Mouse (Mus musculus) embryonic facial prominence, embryonic 12.5 days (tissue): ENCODE results near the gene Ctsq. TPM values are rescaled to one million over a fixed set of nuclear protein-coding genes. Genes with fewer than 3 reads are reported as not detected.
"Not testable (repeated sequence)": the region's sequence is repeated elsewhere in the genome, so short reads cannot be mapped to it uniquely, and the experiment has no call there.

Source experiments
- ATAC-seq: fragments of 200-750 bp; cut with Nextera tagmentation; 2 replicates; pipeline ENCODE4 v1.8.0; 2017; ENCODE audit not compliant: insufficient number of reproducible peaks, insufficient read depth, low FRiP score, low TSS enrichment
- H3K27ac ChIP-seq: fragments of 300-500 bp; sonication (generic); 2 replicates; pipeline ENCODE4 v1.5.1; 2016; ENCODE audit warnings: mild to moderate bottlenecking
- H3K27me3 ChIP-seq: fragments of 300-500 bp; sonication (generic); 2 replicates; pipeline ENCODE4 v1.6.1; 2016; ENCODE audit warnings: mild to moderate bottlenecking, moderate library complexity
- H3K36me3 ChIP-seq: fragments of 300-500 bp; sonication (generic); 2 replicates; pipeline ENCODE4 v1.6.1; 2016; ENCODE audit warnings: mild to moderate bottlenecking
- H3K4me1 ChIP-seq: fragments of 300-500 bp; sonication (generic); 2 replicates; pipeline ENCODE4 v1.6.1; 2016
- H3K4me2 ChIP-seq: fragments of 300-500 bp; sonication (generic); replicated peaks from 2 replicates; pipeline ENCODE4 v1.6.1; 2016; ENCODE audit warnings: mild to moderate bottlenecking, moderate library complexity
- H3K4me3 ChIP-seq: fragments of 300-500 bp; sonication (generic); 2 replicates; pipeline ENCODE4 v1.5.1; 2016; ENCODE audit warnings: mild to moderate bottlenecking
- H3K9ac ChIP-seq: fragments of 300-500 bp; sonication (generic); 2 replicates; pipeline ENCODE4 v1.6.1; 2016; ENCODE audit warnings: mild to moderate bottlenecking, moderate library complexity
- H3K9me3 ChIP-seq: fragments of 300-500 bp; sonication (generic); 2 replicates; pipeline ENCODE4 v1.6.1; 2016; ENCODE audit warnings: mild to moderate bottlenecking, moderate library complexity
- WGBS: fragments of 180-500 bp; shearing (Covaris S2); methylation state at CpG from one replicate; pipeline ENCODE4 v1.1.7; 2016; 5-methylcytosine and 5-hydroxymethylcytosine counted together
- polyA plus RNA-seq: library from polyadenylated mRNA; unstranded; fragments of >200 nt; fragmentation: Nextera tagmentation; extraction: Ambion mirVana; gene quantifications from 2 replicates; pipeline ENCODE4 v1.2.1, GENCODE M21; 2016

Ctsq gene
- polyA plus RNA-seq, result not detected in 2 replicates

- Histone ChIP-seq H3K4me1 (no peaks in the 10 kb centered on the region), H3K27me3 (no peaks in the 10 kb centered on the region), H3K4me3 (no peak within 1 kb of the TSS), H3K27ac (no peak within 1 kb of the TSS), H3K36me3 (no peaks in the 10 kb centered on the region), H3K9ac (no peak within 1 kb of the TSS), H3K4me2 (no peak within 1 kb of the TSS), H3K9me3 (peaks cover 7% of the 10 kb centered on the region; the same call in 1 of the 2 replicates)
- 62% methylated on average over 3 of the region's 3 CpGs for WGBS
- ATAC-seq, result no peak
Observed at GRCm38 (mm10) chr13:61040531-61040930, at the start of gene Ctsq. Ctsq (minus strand) TSS chr13:61040631.

- Histone ChIP-seq H3K4me3 (no peak overlapping the region), H3K4me1 (no peaks in the 10 kb centered on the region), H3K36me3 (no peaks in the 10 kb centered on the region), H3K9me3 (peaks cover 4% of the 10 kb centered on the region), H3K27ac (no peak overlapping the region), H3K9ac (no peak overlapping the region), H3K4me2 (no peak overlapping the region), H3K27me3 (no peaks in the 10 kb centered on the region)
- ATAC-seq, result no peak
- 79% methylated on average over 3 of the region's 3 CpGs for WGBS
Observed at GRCm38 (mm10) chr13:61022785-61023184, 17.6 kb downstream of the Ctsq start.

GRCm38 (mm10) chr13:61021844-61022243 is 18.6 kb downstream of the Ctsq start:
- H3K27ac ChIP-seq, result no peak overlapping the region
- no peaks in the 10 kb centered on the region for H3K36me3 ChIP-seq
- H3K9ac ChIP-seq, result no peak overlapping the region
- 88% methylated on average over 6 of the region's 6 CpGs for WGBS
- no peak overlapping the region for H3K4me2 ChIP-seq
- no peaks in the 10 kb centered on the region for H3K4me1 ChIP-seq
- peaks cover 4% of the 10 kb centered on the region for H3K9me3 ChIP-seq
- no peak overlapping the region for H3K4me3 ChIP-seq
- no peaks in the 10 kb centered on the region for H3K27me3 ChIP-seq
- ATAC-seq, result no peak

- no peaks in the 10 kb centered on the region for H3K27me3 ChIP-seq
- peaks cover 15% of the 10 kb centered on the region; the same call in 1 of the 2 replicates for H3K9me3 ChIP-seq
- H3K36me3 ChIP-seq, result no peaks in the 10 kb centered on the region
- no peak overlapping the region for H3K4me2 ChIP-seq
- 65% methylated on average over 4 of the region's 4 CpGs for WGBS
- no peak overlapping the region for H3K9ac ChIP-seq
- no peaks in the 10 kb centered on the region for H3K4me1 ChIP-seq
- H3K4me3 ChIP-seq, result no peak overlapping the region
- no peak for ATAC-seq
- H3K27ac ChIP-seq, result no peak overlapping the region
Observed at GRCm38 (mm10) chr13:61010171-61010570, 30.3 kb downstream of the Ctsq start.

- Histone ChIP-seq H3K4me3 (no peak within 1 kb of the TSS), H3K27ac (no peak within 1 kb of the TSS), H3K4me1 (no peaks in the 10 kb centered on the region), H3K9ac (no peak within 1 kb of the TSS), H3K4me2 (no peak within 1 kb of the TSS), H3K9me3 (peaks cover 22% of the 10 kb centered on the region; the same call in 1 of the 2 replicates), H3K36me3 (no peaks in the 10 kb centered on the region), H3K27me3 (no peaks in the 10 kb centered on the region)
- ATAC-seq, result no peak
- 73% methylated on average over 3 of the region's 3 CpGs for WGBS
Observed at GRCm38 (mm10) chr13:61005859-61006258, 34.6 kb downstream of the Ctsq start, which contains the start of gene Ctsj. Ctsj (minus strand) TSS chr13:61005959.

GRCm38 (mm10) chr13:60997600-60997999 is 42.8 kb downstream of the Ctsq start:
- Histone ChIP-seq H3K4me2 (no peak overlapping the region), H3K4me1 (no peaks in the 10 kb centered on the region), H3K36me3 (no peaks in the 10 kb centered on the region), H3K9me3 (peaks cover 19% of the 10 kb centered on the region), H3K27ac (no peak overlapping the region), H3K9ac (no peak overlapping the region), H3K4me3 (no peak overlapping the region), H3K27me3 (no peaks in the 10 kb centered on the region)
- no peak for ATAC-seq
- WGBS, result 57% methylated on average over 2 of the region's 2 CpGs

GRCm38 (mm10) chr13:60986915-60987314 is 53.5 kb downstream of the Ctsq start:
- H3K27ac ChIP-seq, H3K27me3 ChIP-seq, H3K36me3 ChIP-seq, H3K4me1 ChIP-seq, ATAC-seq, H3K9ac ChIP-seq, H3K4me3 ChIP-seq, H3K9me3 ChIP-seq, H3K4me2 ChIP-seq: not testable (repeated sequence)
- WGBS, result 77% methylated on average over 5 of the region's 5 CpGs

Other genes with a start within 250 kb of the Ctsq start
- gene Ctsll3, start 237.8 kb downstream of the Ctsq start, polyA plus RNA-seq, result not detected in 2 replicates
- not detected in 2 replicates for gene 4930486L24Rik, start 176.2 kb downstream of the Ctsq start, polyA plus RNA-seq
- gene Gm49392, start 143.7 kb downstream of the Ctsq start, polyA plus RNA-seq, result 0.34 TPM in 1 of 2 replicates, not detected in the other
- 1.4 and 1.5 TPM in 2 replicates for gene Ctla2b, start 143.2 kb downstream of the Ctsq start, polyA plus RNA-seq
- not detected in 2 replicates for gene Tpbpb, start 135.8 kb downstream of the Ctsq start, polyA plus RNA-seq
- not detected in 2 replicates for gene Gm49393, start 105.0 kb downstream of the Ctsq start, polyA plus RNA-seq
- 1.4 and 2.0 TPM in 2 replicates for gene Gm49391, start 104.1 kb downstream of the Ctsq start, polyA plus RNA-seq
- gene Ctla2a, start 104.0 kb downstream of the Ctsq start, polyA plus RNA-seq, result 13.2 and 18.1 TPM in 2 replicates
- gene Tpbpa, start 98.6 kb downstream of the Ctsq start, polyA plus RNA-seq, result not detected in 2 replicates
- gene Ctsj, start 34.7 kb downstream of the Ctsq start, polyA plus RNA-seq, result not detected in 2 replicates
- gene Ctsr, start 123.6 kb upstream of the Ctsq start, polyA plus RNA-seq, result not detected in 2 replicates
- gene Cts6, start 162.8 kb upstream of the Ctsq start, polyA plus RNA-seq, result not detected in 2 replicates
- not detected in 2 replicates for gene Cts8, start 214.7 kb upstream of the Ctsq start, polyA plus RNA-seq
- not detected in 2 replicates for gene Gm49398, start 248.2 kb upstream of the Ctsq start, polyA plus RNA-seq